Mouse (Mus musculus) midbrain, embryonic 14.5 days (tissue): Measurements from ENCODE around the gene Def8. TPM values are rescaled to one million over a fixed set of nuclear protein-coding genes. Genes with fewer than 3 reads are reported as not detected.

Experiments used
- polyA plus RNA-seq: library from polyadenylated mRNA; unstranded; fragments of >200 nt; fragmentation: Nextera tagmentation; extraction: Ambion mirVana; gene quantifications from 2 replicates; pipeline ENCODE4 v1.2.1, GENCODE M21; 2014

Def8 gene
- polyA plus RNA-seq, 1 experiment from 2014 or later, result 48.2 TPM

Other genes with a start within 250 kb of the Def8 start
- not detected in 2 replicates for gene Dpep1, start 237.3 kb upstream of the Def8 start, polyA plus RNA-seq
- gene Chmp1a, start 210.8 kb upstream of the Def8 start, polyA plus RNA-seq, result 175 and 196 TPM in 2 replicates
- gene Spata33, start 210.7 kb upstream of the Def8 start, polyA plus RNA-seq, result 5.3 and 6.9 TPM in 2 replicates
- gene Cdk10, start 198.7 kb upstream of the Def8 start, polyA plus RNA-seq, result 53.9 and 62.6 TPM in 2 replicates
- 4.4 and 5.1 TPM in 2 replicates for gene Spata2l, start 187.3 kb upstream of the Def8 start, polyA plus RNA-seq
- 20.0 and 22.2 TPM in 2 replicates for gene Zfp276, start 169.3 kb upstream of the Def8 start, polyA plus RNA-seq
- gene Vps9d1, start 169.2 kb upstream of the Def8 start, polyA plus RNA-seq, result 54.0 and 59.0 TPM in 2 replicates
- gene Fanca, start 105.0 kb upstream of the Def8 start, polyA plus RNA-seq, result 8.0 and 9.2 TPM in 2 replicates
- gene Spire2, start 90.8 kb upstream of the Def8 start, polyA plus RNA-seq, result 32.8 and 36.0 TPM in 2 replicates
- gene Tcf25, start 49.8 kb upstream of the Def8 start, polyA plus RNA-seq, result 254 and 294 TPM in 2 replicates
- gene Mc1r, start 16.4 kb upstream of the Def8 start, polyA plus RNA-seq, result 0.24 and 0.28 TPM in 2 replicates
- 2,028 and 2,035 TPM in 2 replicates for gene Tubb3, start 12.1 kb upstream of the Def8 start, polyA plus RNA-seq
- 33.6 and 37.0 TPM in 2 replicates for gene Afg3l1, start 54.4 kb downstream of the Def8 start, polyA plus RNA-seq
- gene Dbndd1, start 91.9 kb downstream of the Def8 start, polyA plus RNA-seq, result 103 and 116 TPM in 2 replicates
- gene Gas8, start 95.3 kb downstream of the Def8 start, polyA plus RNA-seq, result 38.6 and 41.9 TPM in 2 replicates
- gene Rhou, start 230.4 kb downstream of the Def8 start, polyA plus RNA-seq, result 10.0 and 12.9 TPM in 2 replicates